Mouse (Mus musculus): ENCODE results near the gene Gnb1. TPM values are rescaled to one million over a fixed set of nuclear protein-coding genes. Genes with fewer than 3 reads are reported as not detected.

The Gnb1 gene
- polyA plus RNA-seq, 1 experiment from 2014 or later, result 1,017 TPM

- Histone ChIP-seq H3K4me1 (ENCODE audit: control insufficient read depth, insufficient read depth, low read depth, low read length) (no peaks in the 10 kb centered on the region), H3K27me3 (replicated peaks; ENCODE audit: control insufficient read depth, insufficient read depth, low read length) (no peaks in the 10 kb centered on the region), H3K27ac (ENCODE audit: low read depth, low read length) (no peak overlapping the region), H3K4me3 (ENCODE audit: low read length) (no peak overlapping the region), H3K4me2 (ENCODE audit: low read length) (no peak overlapping the region), H3K9ac (ENCODE audit: low read depth, low read length) (no peak overlapping the region), H3K9me3 (ENCODE audit: control insufficient read depth, low read length) (no peaks in the 10 kb centered on the region), H3K36me3 (ENCODE audit: control insufficient read depth, insufficient read depth, low read length) (peaks cover 14% of the 10 kb centered on the region; the same call in 1 of the 2 replicates)
- WGBS, result 81% methylated on average over 8 of the region's 8 CpGs
- ATAC-seq, result no peak
Measured at GRCm38 (mm10) chr4:155575521-155575920, 84.4 kb downstream of the Gnb1 start.

GRCm38 (mm10) chr4:155577132-155577531 is 86.0 kb downstream of the Gnb1 start:
- H3K27ac ChIP-seq (ENCODE audit: low read depth, low read length), result no peak overlapping the region
- H3K27me3 ChIP-seq (replicated peaks; ENCODE audit: control insufficient read depth, insufficient read depth, low read length), result no peaks in the 10 kb centered on the region
- H3K36me3 ChIP-seq (ENCODE audit: control insufficient read depth, insufficient read depth, low read length), result peaks cover 15% of the 10 kb centered on the region; the same call in 1 of the 2 replicates
- ATAC-seq, result no peak
- no peak overlapping the region for H3K4me2 ChIP-seq (ENCODE audit: low read length)
- no peaks in the 10 kb centered on the region for H3K9me3 ChIP-seq (ENCODE audit: control insufficient read depth, low read length)
- H3K4me3 ChIP-seq (ENCODE audit: low read length), result no peak overlapping the region
- H3K4me1 ChIP-seq (ENCODE audit: control insufficient read depth, insufficient read depth, low read depth, low read length), result no peaks in the 10 kb centered on the region
- H3K9ac ChIP-seq (ENCODE audit: low read depth, low read length), result no peak overlapping the region
- WGBS, result 96% methylated on average over 9 of the region's 9 CpGs

- no peak for ATAC-seq
- no peak overlapping the region for H3K27ac ChIP-seq (ENCODE audit: low read depth, low read length)
- no peak overlapping the region for H3K4me3 ChIP-seq (ENCODE audit: low read length)
- 91% methylated on average over 5 of the region's 5 CpGs for WGBS
- no peak overlapping the region for H3K4me2 ChIP-seq (ENCODE audit: low read length)
- no peaks in the 10 kb centered on the region for H3K4me1 ChIP-seq (ENCODE audit: control insufficient read depth, insufficient read depth, low read depth, low read length)
- H3K9me3 ChIP-seq (ENCODE audit: control insufficient read depth, low read length), result no peaks in the 10 kb centered on the region
- H3K36me3 ChIP-seq (ENCODE audit: control insufficient read depth, insufficient read depth, low read length), result peaks cover 17% of the 10 kb centered on the region; the same call in 1 of the 2 replicates
- H3K27me3 ChIP-seq (replicated peaks; ENCODE audit: control insufficient read depth, insufficient read depth, low read length), result no peaks in the 10 kb centered on the region
- H3K9ac ChIP-seq (ENCODE audit: low read depth, low read length), result no peak overlapping the region
Measured at GRCm38 (mm10) chr4:155577741-155578140, 86.6 kb downstream of the Gnb1 start.

- no peaks in the 10 kb centered on the region for H3K9me3 ChIP-seq (ENCODE audit: control insufficient read depth, low read length)
- H3K4me3 ChIP-seq (ENCODE audit: low read length), result no peak overlapping the region
- H3K27ac ChIP-seq (ENCODE audit: low read depth, low read length), result no peak overlapping the region
- ATAC-seq, result no peak
- H3K9ac ChIP-seq (ENCODE audit: low read depth, low read length), result no peak overlapping the region
- no peaks in the 10 kb centered on the region for H3K27me3 ChIP-seq (replicated peaks; ENCODE audit: control insufficient read depth, insufficient read depth, low read length)
- no peak overlapping the region for H3K4me2 ChIP-seq (ENCODE audit: low read length)
- no peaks in the 10 kb centered on the region for H3K4me1 ChIP-seq (ENCODE audit: control insufficient read depth, insufficient read depth, low read depth, low read length)
- peaks cover 17% of the 10 kb centered on the region; the same call in 1 of the 2 replicates for H3K36me3 ChIP-seq (ENCODE audit: control insufficient read depth, insufficient read depth, low read length)
- WGBS, result 90% methylated on average over 7 of the region's 7 CpGs
Measured at GRCm38 (mm10) chr4:155578336-155579125, 87.4 kb downstream of the Gnb1 start.

- ATAC-seq, result no peak; the same call in 1 of the 2 replicates
- Histone ChIP-seq H3K4me2 (ENCODE audit: low read length) (no peak overlapping the region), H3K4me3 (ENCODE audit: low read length) (no peak overlapping the region), H3K9me3 (ENCODE audit: control insufficient read depth, low read length) (no peaks in the 10 kb centered on the region), H3K4me1 (ENCODE audit: control insufficient read depth, insufficient read depth, low read depth, low read length) (no peaks in the 10 kb centered on the region), H3K36me3 (ENCODE audit: control insufficient read depth, insufficient read depth, low read length) (peaks cover 28% of the 10 kb centered on the region), H3K27ac (ENCODE audit: low read depth, low read length) (no peak overlapping the region), H3K27me3 (replicated peaks; ENCODE audit: control insufficient read depth, insufficient read depth, low read length) (no peaks in the 10 kb centered on the region), H3K9ac (ENCODE audit: low read depth, low read length) (no peak overlapping the region)
- WGBS, result 24% methylated on average over 1 of the region's 1 CpGs
Measured at GRCm38 (mm10) chr4:155580420-155580819, 89.3 kb downstream of the Gnb1 start.

- no peak for ATAC-seq
- 96% methylated on average over 6 of the region's 6 CpGs for WGBS
- Histone ChIP-seq H3K9me3 (ENCODE audit: control insufficient read depth, low read length) (no peaks in the 10 kb centered on the region), H3K4me1 (ENCODE audit: control insufficient read depth, insufficient read depth, low read depth, low read length) (no peaks in the 10 kb centered on the region), H3K27ac (ENCODE audit: low read depth, low read length) (no peak overlapping the region), H3K4me2 (ENCODE audit: low read length) (no peak overlapping the region), H3K36me3 (ENCODE audit: control insufficient read depth, insufficient read depth, low read length) (peaks cover 40% of the 10 kb centered on the region), H3K4me3 (ENCODE audit: low read length) (no peak overlapping the region), H3K27me3 (replicated peaks; ENCODE audit: control insufficient read depth, insufficient read depth, low read length) (no peaks in the 10 kb centered on the region), H3K9ac (ENCODE audit: low read depth, low read length) (no peak overlapping the region)
Measured at GRCm38 (mm10) chr4:155582279-155582905, 91.2 kb downstream of the Gnb1 start.

GRCm38 (mm10) chr4:155589356-155589755 is 98.2 kb downstream of the Gnb1 start:
- Histone ChIP-seq H3K4me2 (ENCODE audit: low read length) (no peak overlapping the region), H3K36me3 (ENCODE audit: control insufficient read depth, insufficient read depth, low read length) (peaks cover 46% of the 10 kb centered on the region), H3K4me1 (ENCODE audit: control insufficient read depth, insufficient read depth, low read depth, low read length) (no peaks in the 10 kb centered on the region), H3K4me3 (ENCODE audit: low read length) (no peak overlapping the region), H3K27ac (ENCODE audit: low read depth, low read length) (no peak overlapping the region), H3K9me3 (ENCODE audit: control insufficient read depth, low read length) (no peaks in the 10 kb centered on the region), H3K27me3 (replicated peaks; ENCODE audit: control insufficient read depth, insufficient read depth, low read length) (no peaks in the 10 kb centered on the region), H3K9ac (ENCODE audit: low read depth, low read length) (no peak overlapping the region)
- no peak for ATAC-seq
- 93% methylated on average over 5 of the region's 5 CpGs for WGBS

- WGBS, result 89% methylated on average over 7 of the region's 7 CpGs
- peaks cover 35% of the 10 kb centered on the region for H3K36me3 ChIP-seq (ENCODE audit: control insufficient read depth, insufficient read depth, low read length)
Measured at GRCm38 (mm10) chr4:155591012-155591719, 100.0 kb downstream of the Gnb1 start.

GRCm38 (mm10) chr4:155593780-155594179 is 102.6 kb downstream of the Gnb1 start:
- ATAC-seq, result no peak
- H3K4me1 ChIP-seq (ENCODE audit: control insufficient read depth, insufficient read depth, low read depth, low read length), result no peaks in the 10 kb centered on the region
- no peak overlapping the region for H3K9ac ChIP-seq (ENCODE audit: low read depth, low read length)
- H3K36me3 ChIP-seq (ENCODE audit: control insufficient read depth, insufficient read depth, low read length), result peaks cover 12% of the 10 kb centered on the region
- H3K4me2 ChIP-seq (ENCODE audit: low read length), result no peak overlapping the region
- H3K9me3 ChIP-seq (ENCODE audit: control insufficient read depth, low read length), result no peaks in the 10 kb centered on the region
- no peak overlapping the region for H3K4me3 ChIP-seq (ENCODE audit: low read length)
- H3K27ac ChIP-seq (ENCODE audit: low read depth, low read length), result no peak overlapping the region
- WGBS, result 38% methylated on average over 1 of the region's 1 CpGs
- H3K27me3 ChIP-seq (replicated peaks; ENCODE audit: control insufficient read depth, insufficient read depth, low read length), result no peaks in the 10 kb centered on the region

More at GRCm38 (mm10) chr4:155591012-155591719, 100.0 kb downstream of the Gnb1 start:
- H3K27me3 ChIP-seq (replicated peaks; ENCODE audit: control insufficient read depth, insufficient read depth, low read length), result no peaks in the 10 kb centered on the region
- no peak for ATAC-seq
- no peaks in the 10 kb centered on the region for H3K4me1 ChIP-seq (ENCODE audit: control insufficient read depth, insufficient read depth, low read depth, low read length)
- H3K4me2 ChIP-seq (ENCODE audit: low read length), result no peak overlapping the region
- H3K27ac ChIP-seq (ENCODE audit: low read depth, low read length), result no peak overlapping the region
- H3K9ac ChIP-seq (ENCODE audit: low read depth, low read length), result no peak overlapping the region
- no peaks in the 10 kb centered on the region for H3K9me3 ChIP-seq (ENCODE audit: control insufficient read depth, low read length)
- no peak overlapping the region for H3K4me3 ChIP-seq (ENCODE audit: low read length)
